Mouse (Mus musculus): Measurements from ENCODE around the gene Blvrb. TPM values are rescaled to one million over a fixed set of nuclear protein-coding genes. Genes with fewer than 3 reads are reported as not detected.

The Blvrb gene
- polyA plus RNA-seq, 1 experiment from 2014 or later: 33.3 TPM

- H3K4me3 ChIP-seq: no peak overlapping the region
Observed at GRCm38 (mm10) chr7:27478561-27478960, 30.8 kb downstream of the Blvrb start.

GRCm38 (mm10) chr7:27479750-27480149, 32.0 kb downstream of the Blvrb start:
- Histone ChIP-seq H3K27ac (no peak overlapping the region), H3K4me1 (peaks cover 35% of the 10 kb centered on the region), H3K36me3 (peaks cover 28% of the 10 kb centered on the region), H3K9me3 (replicated peaks) (no peaks in the 10 kb centered on the region), H3K27me3 (ENCODE audit: low read depth, poor library complexity, severe bottlenecking) (no peaks in the 10 kb centered on the region), H3K4me3 (no peak overlapping the region)
- no peak for DNase-seq (ENCODE audit: low spot score)
- WGBS: 85% methylated on average over 1 of the region's 1 CpGs

More at GRCm38 (mm10) chr7:27478561-27478960, 30.8 kb downstream of the Blvrb start:
- no peak for DNase-seq (ENCODE audit: low spot score)
- peaks cover 35% of the 10 kb centered on the region for H3K4me1 ChIP-seq
- peaks cover 28% of the 10 kb centered on the region for H3K36me3 ChIP-seq
- 83% methylated on average over 7 of the region's 7 CpGs for WGBS
- no peaks in the 10 kb centered on the region for H3K9me3 ChIP-seq (replicated peaks)
- no peaks in the 10 kb centered on the region for H3K27me3 ChIP-seq (ENCODE audit: low read depth, poor library complexity, severe bottlenecking)
- no peak overlapping the region for H3K27ac ChIP-seq

GRCm38 (mm10) chr7:27480506-27480905, 32.7 kb downstream of the Blvrb start:
- H3K27me3 ChIP-seq (ENCODE audit: low read depth, poor library complexity, severe bottlenecking): no peaks in the 10 kb centered on the region
- H3K4me3 ChIP-seq: 0 out of 2 replicates have a peak overlapping the region, but pooled peaks have one; percentile 47
- H3K9me3 ChIP-seq (replicated peaks): no peaks in the 10 kb centered on the region
- H3K4me1 ChIP-seq: peaks cover 29% of the 10 kb centered on the region
- no peak for DNase-seq (ENCODE audit: low spot score)
- H3K27ac ChIP-seq: peak overlapping the region; percentile 82
- WGBS: 72% methylated on average over 3 of the region's 3 CpGs
- H3K36me3 ChIP-seq: peaks cover 28% of the 10 kb centered on the region

GRCm38 (mm10) chr7:27480927-27481626, 33.3 kb downstream of the Blvrb start:
- peaks cover 24% of the 10 kb centered on the region for H3K36me3 ChIP-seq
- no peak for DNase-seq (ENCODE audit: low spot score)
- H3K4me1 ChIP-seq: peaks cover 29% of the 10 kb centered on the region
- H3K27ac ChIP-seq: peak overlapping the region; percentile 82
- 12% methylated on average over 11 of the region's 11 CpGs for WGBS
- no peaks in the 10 kb centered on the region for H3K9me3 ChIP-seq (replicated peaks)
- no peaks in the 10 kb centered on the region for H3K27me3 ChIP-seq (ENCODE audit: low read depth, poor library complexity, severe bottlenecking)
- peak overlapping the region; percentile 47 for H3K4me3 ChIP-seq

GRCm38 (mm10) chr7:27481627-27481969, 33.8 kb downstream of the Blvrb start:
- Histone ChIP-seq H3K27me3 (ENCODE audit: low read depth, poor library complexity, severe bottlenecking) (no peaks in the 10 kb centered on the region), H3K4me1 (peaks cover 31% of the 10 kb centered on the region), H3K9me3 (replicated peaks) (no peaks in the 10 kb centered on the region), H3K27ac (peak overlapping the region; percentile 82), H3K36me3 (peaks cover 18% of the 10 kb centered on the region), H3K4me3 (peak overlapping the region; percentile 47)
- DNase-seq (ENCODE audit: low spot score): peak; percentile 88
- 0% methylated on average over 11 of the region's 12 CpGs for WGBS

GRCm38 (mm10) chr7:27483860-27484259, 36.1 kb downstream of the Blvrb start:
- no peak for DNase-seq (ENCODE audit: low spot score)
- no peak overlapping the region for H3K27ac ChIP-seq
- H3K4me3 ChIP-seq: no peak overlapping the region
- no peaks in the 10 kb centered on the region for H3K27me3 ChIP-seq (ENCODE audit: low read depth, poor library complexity, severe bottlenecking)
- H3K9me3 ChIP-seq (replicated peaks): no peaks in the 10 kb centered on the region
- peaks cover 37% of the 10 kb centered on the region for H3K4me1 ChIP-seq
- no peaks in the 10 kb centered on the region for H3K36me3 ChIP-seq
- whole genome bisulfite sequencing: 83% methylated on average over 4 of the region's 4 CpGs

- H3K36me3 ChIP-seq: peaks cover 9% of the 10 kb centered on the region
- no peak for DNase-seq (ENCODE audit: low spot score)
- H3K4me1 ChIP-seq: peaks cover 52% of the 10 kb centered on the region
- H3K9me3 ChIP-seq (replicated peaks): no peaks in the 10 kb centered on the region
- H3K27ac ChIP-seq: peak overlapping the region; percentile 98
- H3K27me3 ChIP-seq (ENCODE audit: low read depth, poor library complexity, severe bottlenecking): no peaks in the 10 kb centered on the region
- H3K4me3 ChIP-seq: peak overlapping the region; percentile 82
- 5% methylated on average over 13 of the region's 13 CpGs for WGBS
Observed at GRCm38 (mm10) chr7:27486102-27486769, 38.5 kb downstream of the Blvrb start.

GRCm38 (mm10) chr7:27486770-27487697, 39.3 kb downstream of the Blvrb start, which contains the start of gene Sertad1:
Gene Sertad1 (plus strand): TSS chr7:27486910.
- under 1% methylated on average over 80 of the region's 80 CpGs for WGBS
- H3K27ac ChIP-seq: peak within 1 kb of the TSS; percentile 98

GRCm38 (mm10) chr7:27487740-27488268, 40.0 kb downstream of the Blvrb start:
- peaks cover 46% of the 10 kb centered on the region for H3K4me1 ChIP-seq
- peaks cover 9% of the 10 kb centered on the region for H3K36me3 ChIP-seq
- no peak for DNase-seq (ENCODE audit: low spot score)
- no peaks in the 10 kb centered on the region for H3K9me3 ChIP-seq (replicated peaks)
- H3K27ac ChIP-seq: peak overlapping the region; percentile 98
- H3K4me3 ChIP-seq: peak overlapping the region; percentile 82
- 1% methylated on average over 13 of the region's 13 CpGs for WGBS
- no peaks in the 10 kb centered on the region for H3K27me3 ChIP-seq (ENCODE audit: low read depth, poor library complexity, severe bottlenecking)

More at GRCm38 (mm10) chr7:27486770-27487697, 39.3 kb downstream of the Blvrb start, which contains the start of gene Sertad1:
- no peaks in the 10 kb centered on the region for H3K9me3 ChIP-seq (replicated peaks)
- H3K27me3 ChIP-seq (ENCODE audit: low read depth, poor library complexity, severe bottlenecking): no peaks in the 10 kb centered on the region
- H3K36me3 ChIP-seq: peaks cover 9% of the 10 kb centered on the region
- peak within 1 kb of the TSS; percentile 82 for H3K4me3 ChIP-seq
- DNase-seq (ENCODE audit: low spot score): peak; percentile 99
- H3K4me1 ChIP-seq: peaks cover 49% of the 10 kb centered on the region

GRCm38 (mm10) chr7:27489270-27489869, 41.6 kb downstream of the Blvrb start:
- H3K27ac ChIP-seq: peak overlapping the region; percentile 94
- no peaks in the 10 kb centered on the region for H3K9me3 ChIP-seq (replicated peaks)
- H3K4me1 ChIP-seq: peaks cover 46% of the 10 kb centered on the region
- H3K4me3 ChIP-seq: peak overlapping the region; percentile 55; the same call in 1 of the 2 replicates
- 92% methylated on average over 25 of the region's 25 CpGs for WGBS
- H3K36me3 ChIP-seq: peaks cover 9% of the 10 kb centered on the region
- no peak for DNase-seq (ENCODE audit: low spot score)
- no peaks in the 10 kb centered on the region for H3K27me3 ChIP-seq (ENCODE audit: low read depth, poor library complexity, severe bottlenecking)

- Histone ChIP-seq H3K4me3 (peak overlapping the region; percentile 55), H3K9me3 (replicated peaks) (no peaks in the 10 kb centered on the region), H3K36me3 (peaks cover 9% of the 10 kb centered on the region), H3K4me1 (peaks cover 46% of the 10 kb centered on the region), H3K27ac (peak overlapping the region; percentile 94), H3K27me3 (ENCODE audit: low read depth, poor library complexity, severe bottlenecking) (no peaks in the 10 kb centered on the region)
- no peak for DNase-seq (ENCODE audit: low spot score)
- 37% methylated on average over 4 of the region's 4 CpGs for WGBS
Observed at GRCm38 (mm10) chr7:27490227-27490542, 42.4 kb downstream of the Blvrb start.

Data from limb, embryonic 10.5 days (tissue).